In genomic region chr10:78745453-78746232, GRCm38 (mm10) we compare ENCODE assay signal across 14 mouse cellular contexts. TPM values are rescaled to one million over a fixed set of nuclear protein-coding genes. Genes with fewer than 3 reads are reported as not detected.
DNase-seq lines count a peak whose midpoint lies in the region; ATAC-seq and TF ChIP-seq lines count a peak whose summit lies in the region.
"Had no signal": no experiment of that assay in that cellular context is flagged by ENCODE, and none has a peak within 500 bp of the region (broad histone marks: within the 10 kb centered on the region; RNA-seq: fewer than 3 reads in every experiment).

No protein-coding gene starts in this region.

- ATAC-seq in common myeloid progenitor, adult 5-6 weeks (replicated peaks; ENCODE audit: low read depth, poor library complexity, severe bottlenecking) = peak; percentile 36

- H3K27me3 ChIP-seq in ES-Bruce4 (ENCODE audit: control insufficient read depth, insufficient read depth, low read length, poor library complexity, severe bottlenecking) = no peaks in the 10 kb centered on the region
- peaks cover 13% of the 10 kb centered on the region for H3K27me3 ChIP-seq in limb, embryonic 10.5 days (ENCODE audit: low read depth, poor library complexity, severe bottlenecking)

- TF ChIP-seq POLR2A in ES-Bruce4 (IDR thresholded peaks at IDR 0.05; ENCODE audit: insufficient read depth, low read length) = no peak

- peak; percentile 56 for TF ChIP-seq CTCF in ES-Bruce4 (IDR thresholded peaks at IDR 0.05; ENCODE audit: low read depth, low read length)

- peaks cover 3% of the 10 kb centered on the region for H3K4me1 ChIP-seq in ES-Bruce4 (ENCODE audit: control insufficient read depth, insufficient read depth, low read length)
- peaks cover 31% of the 10 kb centered on the region for H3K4me1 ChIP-seq in limb, embryonic 10.5 days

- no peaks in the 10 kb centered on the region for H3K36me3 ChIP-seq in ES-Bruce4 (ENCODE audit: control insufficient read depth, insufficient read depth, low read length, poor library complexity, severe bottlenecking)
- H3K36me3 ChIP-seq in limb, embryonic 10.5 days = no peaks in the 10 kb centered on the region

- WGBS in limb, embryonic 10.5 days = 37% methylated on average over 4 of the region's 4 CpGs

- no peak overlapping the region for H3K9ac ChIP-seq in ES-Bruce4 (ENCODE audit: low read depth, poor library complexity, severe bottlenecking)

- TF ChIP-seq EP300 in ES-Bruce4 (IDR thresholded peaks at IDR 0.05; ENCODE audit: insufficient read depth, low read depth, low read length) = no peak

- H3K27ac ChIP-seq in ES-Bruce4 (ENCODE audit: insufficient read depth, low read length) = no peak overlapping the region
- 0 out of 2 replicates have a peak overlapping the region, but pooled peaks have one; percentile 19 for H3K27ac ChIP-seq in limb, embryonic 10.5 days

- H3K9me3 ChIP-seq in ES-Bruce4 (replicated peaks; ENCODE audit: control insufficient read depth, insufficient read depth, low read length, poor library complexity, severe bottlenecking) = no peaks in the 10 kb centered on the region
- no peaks in the 10 kb centered on the region for H3K9me3 ChIP-seq in limb, embryonic 10.5 days (replicated peaks)

- H3K4me3 ChIP-seq in ES-Bruce4 (ENCODE audit: low read depth, low read length) = no peak overlapping the region
- no peak overlapping the region for H3K4me3 ChIP-seq in limb, embryonic 10.5 days

- DNase-seq in kidney, adult 8-10 months = peak; percentile 26 to 28
- no peak for DNase-seq in kidney, postnatal 25 days
- no peak for DNase-seq in limb, embryonic 10.5 days (ENCODE audit: low spot score)
- DNase-seq in right cerebral cortex, adult 18-20 months = no peak
- no peak for DNase-seq in spleen, postnatal 10 days (ENCODE audit: low spot score in 2 of 2)
- DNase-seq in heart, postnatal 36 days = no peak
- DNase-seq: cerebellum, adult 8-10 months; lung, adult 18-20 months; right cerebral cortex, postnatal 25 days had no signal

- intact Hi-C loops in heart, postnatal 36 days (cut with DNase I) = no loop called here

RNA-seq across cellular contexts. Expression of gene Ccdc105, which starts 7.2 kb away (rescaled TPM):
- polyA plus RNA-seq in ES-Bruce4 (2011; ENCODE audit: insufficient read depth, insufficient read length, low read depth, missing spikeins) = not detected in 2 replicates
- total RNA-seq in common myeloid progenitor, adult 5-6 weeks (2017) = not detected in 2 replicates
- polyA plus RNA-seq in limb, embryonic 10.5 days (2016; fragmentation: Nextera tagmentation; extraction: Ambion mirVana) = 0.14 and 0.20 TPM in 2 replicates
- not detected for total RNA-seq in heart, postnatal 36 days (2021)
- polyA plus RNA-seq: heart, embryonic 14.5 days; large intestine, adult 2 months had no signal

RNA-seq across cellular contexts. Expression of gene Casp14, which starts 27.5 kb away (rescaled TPM):
- not detected in 2 replicates for polyA plus RNA-seq in ES-Bruce4 (2011; ENCODE audit: insufficient read depth, insufficient read length, low read depth, missing spikeins)
- total RNA-seq in common myeloid progenitor, adult 5-6 weeks (2017) = not detected in 2 replicates
- polyA plus RNA-seq in limb, embryonic 10.5 days (2016; fragmentation: Nextera tagmentation; extraction: Ambion mirVana) = 0.06 TPM in 1 of 2 replicates, not detected in the other
- total RNA-seq in heart, postnatal 36 days (2021) = not detected
- polyA plus RNA-seq: frontal cortex, adult 2 months; heart, embryonic 14.5 days had no signal

RNA-seq across cellular contexts. Expression of gene Slc1a6, which starts 34.7 kb away (rescaled TPM):
- 0.87 and 0.88 TPM in 2 replicates for polyA plus RNA-seq in ES-Bruce4 (2011; ENCODE audit: insufficient read depth, insufficient read length, low read depth, missing spikeins)
- not detected in 2 replicates for total RNA-seq in common myeloid progenitor, adult 5-6 weeks (2017)
- polyA plus RNA-seq in limb, embryonic 10.5 days (2016; fragmentation: Nextera tagmentation; extraction: Ambion mirVana) = 0.49 and 1.1 TPM in 2 replicates
- under 1 TPM in 1 of 2 experiments, not detected in 1; 0.30 TPM for total RNA-seq in heart, postnatal 36 days (2021)

Comparison
In these comparisons a context has a peak if more than half of its experiments do, and no peak if none do; other contexts are left out.
1. DNase-seq: peak in kidney, adult 8-10 months (2 of 2); none in kidney, postnatal 25 days (0 of 2), limb, embryonic 10.5 days (single experiment), right cerebral cortex, adult 18-20 months (single experiment), spleen, postnatal 10 days (0 of 2) and heart, postnatal 36 days (0 of 2).